Mouse (Mus musculus): ENCODE data around the gene Nfib. TPM values are rescaled to one million over a fixed set of nuclear protein-coding genes. Genes with fewer than 3 reads are reported as not detected.

Gene Nfib
- polyA plus RNA-seq, 1 experiment from 2014 or later, result 59.0 TPM

DNA sequence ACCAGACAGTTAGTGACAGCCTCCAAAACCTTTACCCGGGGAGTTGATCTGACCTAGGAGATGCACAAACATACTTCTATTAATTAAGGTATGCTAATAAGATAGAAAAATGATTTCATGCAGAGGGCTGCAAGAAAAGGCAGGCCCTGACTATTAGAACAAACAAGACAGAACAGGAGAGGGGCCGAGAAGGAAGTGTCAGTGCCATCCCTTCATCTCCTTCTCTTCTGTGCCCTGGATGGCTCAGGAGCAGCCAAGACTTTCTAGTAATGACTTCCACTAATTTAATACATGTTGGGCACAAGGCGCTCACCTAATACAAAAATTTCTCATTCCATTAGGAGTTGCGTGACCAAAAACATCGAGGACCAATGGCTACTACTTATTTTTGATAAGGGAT lies 118.9 kb downstream of the Nfib start:
- no peak for ATAC-seq (replicated peaks; ENCODE audit: insufficient number of reproducible peaks, low FRiP score, low TSS enrichment)
- Histone ChIP-seq H3K9ac (ENCODE audit: low read depth, low read length) (no peak overlapping the region), H3K4me3 (ENCODE audit: low read depth, low read length) (no peak overlapping the region), H3K27me3 (ENCODE audit: control insufficient read depth, insufficient read depth, low read length) (no peaks in the 10 kb centered on the region), H3K9me3 (replicated peaks; ENCODE audit: control insufficient read depth, low read length) (no peaks in the 10 kb centered on the region), H3K27ac (ENCODE audit: low read depth, low read length) (no peak overlapping the region), H3K4me2 (no peak overlapping the region), H3K4me1 (ENCODE audit: control insufficient read depth, insufficient read depth, low read length) (peaks cover 6% of the 10 kb centered on the region; the same call in 1 of the 2 replicates), H3K36me3 (ENCODE audit: control insufficient read depth, insufficient read depth, low read length) (no peaks in the 10 kb centered on the region)
- 80% methylated on average over 5 of the region's 5 CpGs for WGBS (ENCODE audit: insufficient replicate concordance)

- Histone ChIP-seq H3K4me1 (ENCODE audit: control insufficient read depth, insufficient read depth, low read length) (peaks cover 6% of the 10 kb centered on the region; the same call in 1 of the 2 replicates), H3K4me2 (no peak overlapping the region), H3K9ac (ENCODE audit: low read depth, low read length) (no peak overlapping the region), H3K36me3 (ENCODE audit: control insufficient read depth, insufficient read depth, low read length) (no peaks in the 10 kb centered on the region), H3K9me3 (replicated peaks; ENCODE audit: control insufficient read depth, low read length) (no peaks in the 10 kb centered on the region), H3K27me3 (ENCODE audit: control insufficient read depth, insufficient read depth, low read length) (no peaks in the 10 kb centered on the region), H3K27ac (ENCODE audit: low read depth, low read length) (no peak overlapping the region), H3K4me3 (ENCODE audit: low read depth, low read length) (no peak overlapping the region)
- WGBS (ENCODE audit: insufficient replicate concordance), result 74% methylated on average over 9 of the region's 9 CpGs
- ATAC-seq (replicated peaks; ENCODE audit: insufficient number of reproducible peaks, low FRiP score, low TSS enrichment), result no peak
Measured at GRCm38 (mm10) chr4:82585536-82585935, 120.0 kb downstream of the Nfib start.

DNA sequence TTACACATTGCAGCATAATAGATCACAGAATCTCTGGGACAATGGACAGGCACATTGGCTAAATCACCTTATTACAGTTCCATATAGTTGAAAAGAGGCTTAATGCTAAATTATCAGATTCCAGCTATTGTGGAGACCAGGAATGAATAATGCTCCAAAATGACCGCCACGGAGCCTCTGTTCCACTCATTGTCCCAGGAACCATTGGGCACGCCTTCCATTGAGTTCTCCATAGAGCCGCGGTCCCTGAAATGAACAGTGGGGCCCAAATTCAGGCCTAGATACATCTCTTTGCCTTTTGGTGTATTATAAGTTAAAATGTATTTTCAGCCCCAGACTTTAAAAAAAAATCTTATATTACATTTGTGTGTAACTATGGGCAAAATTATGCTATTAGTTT lies 120.5 kb downstream of the Nfib start:
- H3K27ac ChIP-seq (ENCODE audit: low read depth, low read length), result no peak overlapping the region
- WGBS (ENCODE audit: insufficient replicate concordance), result 86% methylated on average over 5 of the region's 5 CpGs
- no peak overlapping the region for H3K4me2 ChIP-seq
- no peaks in the 10 kb centered on the region for H3K36me3 ChIP-seq (ENCODE audit: control insufficient read depth, insufficient read depth, low read length)
- H3K9me3 ChIP-seq (replicated peaks; ENCODE audit: control insufficient read depth, low read length), result no peaks in the 10 kb centered on the region
- no peak overlapping the region for H3K9ac ChIP-seq (ENCODE audit: low read depth, low read length)
- H3K27me3 ChIP-seq (ENCODE audit: control insufficient read depth, insufficient read depth, low read length), result no peaks in the 10 kb centered on the region
- no peak for ATAC-seq (replicated peaks; ENCODE audit: insufficient number of reproducible peaks, low FRiP score, low TSS enrichment)
- H3K4me3 ChIP-seq (ENCODE audit: low read depth, low read length), result no peak overlapping the region
- peaks cover 6% of the 10 kb centered on the region; the same call in 1 of the 2 replicates for H3K4me1 ChIP-seq (ENCODE audit: control insufficient read depth, insufficient read depth, low read length)

GRCm38 (mm10) chr4:82584548-82584947 lies 121.0 kb downstream of the Nfib start:
- Histone ChIP-seq H3K4me3 (ENCODE audit: low read depth, low read length) (no peak overlapping the region), H3K4me1 (ENCODE audit: control insufficient read depth, insufficient read depth, low read length) (peaks cover 4% of the 10 kb centered on the region; the same call in 1 of the 2 replicates), H3K9ac (ENCODE audit: low read depth, low read length) (no peak overlapping the region), H3K4me2 (no peak overlapping the region), H3K9me3 (replicated peaks; ENCODE audit: control insufficient read depth, low read length) (no peaks in the 10 kb centered on the region), H3K27ac (ENCODE audit: low read depth, low read length) (no peak overlapping the region), H3K36me3 (ENCODE audit: control insufficient read depth, insufficient read depth, low read length) (no peaks in the 10 kb centered on the region), H3K27me3 (ENCODE audit: control insufficient read depth, insufficient read depth, low read length) (no peaks in the 10 kb centered on the region)
- ATAC-seq (replicated peaks; ENCODE audit: insufficient number of reproducible peaks, low FRiP score, low TSS enrichment), result no peak
- 14% methylated on average over 4 of the region's 4 CpGs for WGBS (ENCODE audit: insufficient replicate concordance)

GRCm38 (mm10) chr4:82573291-82573605 lies 132.3 kb downstream of the Nfib start:
- H3K36me3 ChIP-seq (ENCODE audit: control insufficient read depth, insufficient read depth, low read length), result no peaks in the 10 kb centered on the region
- H3K4me1 ChIP-seq (ENCODE audit: control insufficient read depth, insufficient read depth, low read length), result peaks cover 6% of the 10 kb centered on the region; the same call in 1 of the 2 replicates
- ATAC-seq (replicated peaks; ENCODE audit: insufficient number of reproducible peaks, low FRiP score, low TSS enrichment), result no peak
- H3K4me2 ChIP-seq, result no peak overlapping the region
- no peaks in the 10 kb centered on the region for H3K9me3 ChIP-seq (replicated peaks; ENCODE audit: control insufficient read depth, low read length)
- no peak overlapping the region for H3K4me3 ChIP-seq (ENCODE audit: low read depth, low read length)
- H3K9ac ChIP-seq (ENCODE audit: low read depth, low read length), result no peak overlapping the region
- no peak overlapping the region for H3K27ac ChIP-seq (ENCODE audit: low read depth, low read length)
- no peaks in the 10 kb centered on the region for H3K27me3 ChIP-seq (ENCODE audit: control insufficient read depth, insufficient read depth, low read length)
- 57% methylated on average over 7 of the region's 7 CpGs for WGBS (ENCODE audit: insufficient replicate concordance)

DNA sequence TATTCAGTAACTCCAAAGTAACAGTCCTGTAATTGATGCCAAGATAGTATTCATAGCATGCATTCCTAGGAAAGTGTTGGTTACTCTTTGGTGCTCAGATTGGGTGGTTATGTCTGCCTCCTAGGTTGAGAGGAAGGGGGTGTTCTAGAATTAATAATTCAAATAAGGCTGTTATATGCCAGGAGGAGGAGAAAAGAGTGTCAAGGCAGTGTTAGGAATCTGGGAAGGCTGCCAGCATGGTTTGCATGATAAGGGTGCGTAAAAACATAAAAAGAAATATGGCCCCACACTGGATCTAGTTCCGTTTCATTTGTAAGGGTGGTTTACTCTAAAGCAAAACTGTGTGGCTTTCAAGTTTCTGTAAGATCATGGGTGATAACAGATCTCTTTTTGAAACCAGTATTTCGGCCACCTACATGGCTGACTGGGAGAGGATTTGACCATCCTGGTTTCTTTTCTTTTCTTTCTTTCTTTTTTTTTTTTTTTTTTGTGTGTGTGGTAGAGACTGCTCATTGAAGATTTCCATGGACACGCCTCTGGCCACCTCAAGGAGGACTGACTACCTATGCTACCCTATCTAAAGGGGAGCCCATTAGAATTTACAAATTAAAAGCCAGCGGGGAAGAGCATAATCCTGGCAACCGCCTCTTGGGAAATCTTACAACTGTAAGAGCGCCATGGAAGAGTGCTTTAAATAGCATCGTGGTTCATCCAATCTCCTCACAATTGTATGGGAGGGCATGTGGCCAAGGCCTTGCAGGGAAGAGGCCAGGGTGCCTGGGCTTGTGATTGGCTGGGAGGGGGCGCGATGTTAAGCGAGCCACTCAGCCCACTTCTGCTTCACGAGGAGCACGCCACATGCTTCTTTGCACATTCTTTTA lies 132.9 kb downstream of the Nfib start:
- Histone ChIP-seq H3K4me2 (no peak overlapping the region), H3K27ac (ENCODE audit: low read depth, low read length) (no peak overlapping the region), H3K9me3 (replicated peaks; ENCODE audit: control insufficient read depth, low read length) (no peaks in the 10 kb centered on the region), H3K36me3 (ENCODE audit: control insufficient read depth, insufficient read depth, low read length) (no peaks in the 10 kb centered on the region), H3K4me1 (ENCODE audit: control insufficient read depth, insufficient read depth, low read length) (peaks cover 6% of the 10 kb centered on the region; the same call in 1 of the 2 replicates), H3K27me3 (ENCODE audit: control insufficient read depth, insufficient read depth, low read length) (no peaks in the 10 kb centered on the region), H3K4me3 (ENCODE audit: low read depth, low read length) (no peak overlapping the region), H3K9ac (ENCODE audit: low read depth, low read length) (no peak overlapping the region)
- ATAC-seq (replicated peaks; ENCODE audit: insufficient number of reproducible peaks, low FRiP score, low TSS enrichment), result no peak
- 62% methylated on average over 13 of the region's 13 CpGs for WGBS (ENCODE audit: insufficient replicate concordance)

DNA sequence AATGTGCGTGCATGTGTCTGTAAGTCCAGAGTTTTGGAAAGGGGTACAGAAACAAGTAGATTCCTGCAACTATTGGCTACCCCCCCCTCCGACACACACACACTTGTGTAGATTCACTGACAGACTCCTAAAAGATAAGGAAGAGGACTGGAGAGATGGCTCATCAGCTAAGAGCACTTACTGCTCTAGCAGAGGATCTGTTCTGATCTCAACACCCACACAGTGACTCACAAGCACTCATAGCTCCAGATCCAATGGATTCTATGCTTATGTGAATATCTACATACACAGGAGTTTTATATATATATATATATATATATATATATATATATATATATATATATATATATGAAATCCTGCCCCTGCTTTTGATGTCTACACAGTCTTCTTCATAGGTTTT lies 146.7 kb downstream of the Nfib start:
- no peaks in the 10 kb centered on the region for H3K36me3 ChIP-seq (ENCODE audit: control insufficient read depth, insufficient read depth, low read length)
- WGBS (ENCODE audit: insufficient replicate concordance), result 72% methylated on average over 2 of the region's 2 CpGs
- no peak for ATAC-seq (replicated peaks; ENCODE audit: insufficient number of reproducible peaks, low FRiP score, low TSS enrichment)
- H3K4me1 ChIP-seq (ENCODE audit: control insufficient read depth, insufficient read depth, low read length), result peaks cover 4% of the 10 kb centered on the region; the same call in 1 of the 2 replicates
- no peaks in the 10 kb centered on the region for H3K9me3 ChIP-seq (replicated peaks; ENCODE audit: control insufficient read depth, low read length)
- no peak overlapping the region for H3K4me3 ChIP-seq (ENCODE audit: low read depth, low read length)
- H3K9ac ChIP-seq (ENCODE audit: low read depth, low read length), result no peak overlapping the region
- H3K27me3 ChIP-seq (ENCODE audit: control insufficient read depth, insufficient read depth, low read length), result no peaks in the 10 kb centered on the region
- H3K27ac ChIP-seq (ENCODE audit: low read depth, low read length), result no peak overlapping the region
- H3K4me2 ChIP-seq, result no peak overlapping the region

DNA sequence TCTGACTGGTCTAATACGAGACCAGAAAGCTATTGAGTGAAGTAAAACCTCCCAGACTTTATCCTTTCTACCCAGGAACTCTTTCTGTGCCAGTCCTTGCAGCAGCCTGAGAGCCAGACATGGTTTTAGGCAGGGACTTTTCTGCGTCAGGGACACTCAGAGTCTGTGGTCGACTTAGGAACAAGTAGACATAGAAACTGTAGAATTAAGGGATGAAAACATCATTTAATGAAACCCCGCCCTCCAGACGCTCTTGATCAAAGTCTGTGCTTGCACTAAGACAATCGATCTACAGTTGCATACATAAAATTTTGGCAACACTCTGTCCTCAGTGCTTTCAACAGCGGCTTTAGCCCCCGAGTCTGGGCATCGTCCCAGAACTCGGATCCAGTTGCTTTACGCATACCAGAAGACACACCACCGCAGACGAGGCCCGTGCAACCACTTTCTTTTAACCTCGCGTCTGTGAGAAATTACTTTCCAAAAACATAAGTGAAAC lies 149.8 kb downstream of the Nfib start:
- Histone ChIP-seq H3K27me3 (ENCODE audit: control insufficient read depth, insufficient read depth, low read length) (no peaks in the 10 kb centered on the region), H3K27ac (ENCODE audit: low read depth, low read length) (no peak overlapping the region; the same call in 1 of the 2 replicates), H3K36me3 (ENCODE audit: control insufficient read depth, insufficient read depth, low read length) (no peaks in the 10 kb centered on the region), H3K9ac (ENCODE audit: low read depth, low read length) (no peak overlapping the region), H3K4me3 (ENCODE audit: low read depth, low read length) (no peak overlapping the region), H3K4me1 (ENCODE audit: control insufficient read depth, insufficient read depth, low read length) (peaks cover 4% of the 10 kb centered on the region; the same call in 1 of the 2 replicates), H3K4me2 (no peak overlapping the region), H3K9me3 (replicated peaks; ENCODE audit: control insufficient read depth, low read length) (no peaks in the 10 kb centered on the region)
- WGBS (ENCODE audit: insufficient replicate concordance), result 72% methylated on average over 16 of the region's 16 CpGs
- no peak for ATAC-seq (replicated peaks; ENCODE audit: insufficient number of reproducible peaks, low FRiP score, low TSS enrichment)

DNA sequence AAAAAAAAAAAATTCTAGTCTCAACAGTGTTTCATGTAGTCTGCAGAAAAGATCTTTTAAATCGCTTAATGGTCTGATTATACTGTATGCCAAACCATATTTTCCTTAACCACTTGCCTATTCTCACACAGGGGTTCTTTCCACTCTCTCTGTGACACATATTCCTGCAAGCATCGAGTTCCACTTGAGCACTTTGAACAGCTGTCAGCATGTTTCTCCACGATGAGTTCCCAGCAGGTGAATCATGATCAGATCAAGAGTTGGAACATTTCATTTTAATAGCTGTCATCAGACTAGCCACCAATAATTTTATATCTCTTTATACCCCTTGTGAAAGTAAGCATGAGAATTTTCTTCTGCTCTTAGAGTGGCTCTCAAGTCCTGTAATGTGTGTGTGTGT lies 151.9 kb downstream of the Nfib start:
- no peak for ATAC-seq (replicated peaks; ENCODE audit: insufficient number of reproducible peaks, low FRiP score, low TSS enrichment)
- H3K9me3 ChIP-seq (replicated peaks; ENCODE audit: control insufficient read depth, low read length), result no peaks in the 10 kb centered on the region
- no peak overlapping the region for H3K4me2 ChIP-seq
- no peak overlapping the region for H3K9ac ChIP-seq (ENCODE audit: low read depth, low read length)
- H3K4me1 ChIP-seq (ENCODE audit: control insufficient read depth, insufficient read depth, low read length), result no peaks in the 10 kb centered on the region
- 62% methylated on average over 3 of the region's 3 CpGs for WGBS (ENCODE audit: insufficient replicate concordance)
- no peak overlapping the region for H3K4me3 ChIP-seq (ENCODE audit: low read depth, low read length)
- H3K27me3 ChIP-seq (ENCODE audit: control insufficient read depth, insufficient read depth, low read length), result no peaks in the 10 kb centered on the region
- H3K36me3 ChIP-seq (ENCODE audit: control insufficient read depth, insufficient read depth, low read length), result no peaks in the 10 kb centered on the region
- no peak overlapping the region for H3K27ac ChIP-seq (ENCODE audit: low read depth, low read length)
